Mouse (Mus musculus): ENCODE measurements around the gene Fscn2. TPM values are rescaled to one million over a fixed set of nuclear protein-coding genes. Genes with fewer than 3 reads are reported as not detected.

Gene Fscn2
- polyA plus RNA-seq, 2 experiments = not detected

DNA sequence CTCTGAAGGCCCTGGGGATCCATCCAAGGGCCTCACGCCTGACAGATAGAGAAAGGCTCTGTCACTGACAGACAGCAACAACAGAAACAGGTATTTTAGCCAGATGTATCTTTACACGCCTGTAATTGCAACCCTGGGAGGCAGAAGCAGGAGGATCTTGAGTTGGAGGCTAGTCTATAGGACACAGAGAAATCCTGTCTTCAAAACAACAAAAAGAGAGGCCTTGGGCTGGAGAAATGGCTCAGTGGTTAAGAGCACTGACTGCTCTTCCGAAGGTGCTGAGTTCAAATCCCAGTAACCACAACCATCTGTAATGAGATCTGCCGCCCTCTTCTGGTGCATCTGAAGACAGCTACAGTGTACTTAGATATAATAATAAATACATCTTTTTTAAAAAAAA lies 4.4 kb upstream of the Fscn2 start:
- 79% methylated on average over 4 of the region's 4 CpGs for WGBS (ENCODE audit: insufficient replicate concordance)
- H3K4me2 ChIP-seq (ENCODE audit: low read depth) = no peak overlapping the region
- H3K4me1 ChIP-seq (replicated peaks; ENCODE audit: control insufficient read depth in 2 of 2, insufficient read depth in 2 of 2, low read length in 1 of 2) = peaks cover 33 to 45% of the 10 kb centered on the region in 2 experiments
- H3K36me3 ChIP-seq (replicated peaks; ENCODE audit: control insufficient read depth, insufficient read depth, low read depth) = no peaks in the 10 kb centered on the region
- H3K9me3 ChIP-seq (ENCODE audit: control insufficient read depth, low read length) = no peaks in the 10 kb centered on the region
- DNase-seq (ENCODE audit: low read depth in 3 of 3, low spot score in 3 of 3) (no peak), ATAC-seq (ENCODE audit: insufficient read depth) (no peak)
- H3K27ac ChIP-seq = no peak overlapping the region
- no peaks in the 10 kb centered on the region for H3K27me3 ChIP-seq (ENCODE audit: control insufficient read depth, insufficient read depth, low read length)
- H3K4me3 ChIP-seq (ENCODE audit: insufficient read depth in 1 of 2, low read depth in 2 of 2, low read length in 2 of 2) = no peak overlapping the region
- TF ChIP-seq EP300 (IDR thresholded peaks at IDR 0.05; ENCODE audit: low read depth) (no peak), CTCF (IDR thresholded peaks at IDR 0.05; ENCODE audit: low read depth) (peak; percentile 32)
- H3K9ac ChIP-seq (replicated peaks) = no peak overlapping the region

DNA sequence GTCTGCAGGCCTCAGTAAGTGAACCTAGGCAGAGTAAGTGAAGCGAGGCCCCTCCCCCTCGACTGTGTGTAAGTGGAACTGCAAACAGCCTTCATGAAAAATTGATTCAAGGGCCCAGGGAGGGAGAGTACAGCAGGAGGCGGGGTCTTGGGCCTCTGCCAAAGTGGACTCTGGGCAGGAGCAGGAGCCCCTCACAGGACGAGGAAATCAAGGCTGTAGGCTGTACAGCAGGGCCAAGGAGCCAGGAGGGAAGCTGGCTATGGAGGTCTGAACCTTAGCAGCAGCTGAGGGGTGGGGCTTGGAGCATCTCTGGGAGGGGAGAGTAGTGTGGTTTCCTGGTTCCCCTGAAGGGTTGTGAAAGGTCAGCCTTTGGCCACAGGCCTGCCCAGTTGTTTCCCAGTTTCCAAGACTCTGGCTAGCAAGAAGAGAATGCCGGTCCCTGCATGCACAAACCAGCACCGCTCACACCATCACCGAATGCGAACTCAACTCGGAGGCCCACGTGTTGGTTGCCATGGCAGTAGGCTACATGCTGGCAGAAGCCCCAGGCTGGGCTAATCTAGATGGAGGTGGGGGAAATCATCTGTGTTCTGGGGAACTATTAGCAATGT lies 3.4 kb upstream of the Fscn2 start:
- H3K4me3 ChIP-seq (ENCODE audit: insufficient read depth in 1 of 2, low read depth in 2 of 2, low read length in 2 of 2) = no peak overlapping the region
- H3K27me3 ChIP-seq (ENCODE audit: control insufficient read depth, insufficient read depth, low read length) = no peaks in the 10 kb centered on the region
- 39% methylated on average over 10 of the region's 10 CpGs for WGBS (ENCODE audit: insufficient replicate concordance)
- peaks cover 32 to 41% of the 10 kb centered on the region in 2 experiments for H3K4me1 ChIP-seq (replicated peaks; ENCODE audit: control insufficient read depth in 2 of 2, insufficient read depth in 2 of 2, low read length in 1 of 2)
- no peak for ATAC-seq (ENCODE audit: insufficient read depth)
- no peak overlapping the region for H3K27ac ChIP-seq
- TF ChIP-seq CTCF (IDR thresholded peaks at IDR 0.05; ENCODE audit: low read depth) (no peak), EP300 (IDR thresholded peaks at IDR 0.05; ENCODE audit: low read depth) (no peak)
- no peaks in the 10 kb centered on the region for H3K9me3 ChIP-seq (ENCODE audit: control insufficient read depth, low read length)
- H3K4me2 ChIP-seq (ENCODE audit: low read depth) = no peak overlapping the region
- no peak overlapping the region for H3K9ac ChIP-seq (replicated peaks)
- no peaks in the 10 kb centered on the region for H3K36me3 ChIP-seq (replicated peaks; ENCODE audit: control insufficient read depth, insufficient read depth, low read depth)
- no peak for DNase-seq (ENCODE audit: low read depth in 3 of 3, low spot score in 3 of 3)

DNA sequence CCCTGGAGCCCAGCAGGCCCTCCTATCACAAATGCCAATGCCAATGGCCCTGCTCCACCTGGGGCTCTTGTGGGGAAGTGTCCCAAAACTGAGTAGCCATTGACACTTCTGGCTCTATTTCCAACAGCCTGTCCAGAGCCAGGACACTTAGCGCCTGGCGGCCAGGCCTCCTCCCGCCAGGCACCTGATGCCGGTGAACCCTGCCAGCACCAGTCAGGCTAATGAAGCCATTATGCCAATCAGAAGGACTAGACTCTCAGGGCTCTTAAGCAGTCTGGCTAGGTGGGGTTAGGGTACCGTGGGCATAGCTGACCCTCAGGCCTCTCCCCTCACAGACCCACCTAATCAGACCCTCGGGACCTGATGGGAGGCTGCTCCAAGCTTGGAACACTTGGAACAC lies 1.9 kb upstream of the Fscn2 start:
- ATAC-seq (ENCODE audit: insufficient read depth) (no peak), DNase-seq (ENCODE audit: low read depth in 3 of 3, low spot score in 3 of 3) (no peak)
- Histone ChIP-seq H3K4me2 (ENCODE audit: low read depth) (no peak overlapping the region), H3K9me3 (ENCODE audit: control insufficient read depth, low read length) (no peaks in the 10 kb centered on the region), H3K27ac (no peak overlapping the region), H3K4me3 (ENCODE audit: insufficient read depth in 1 of 2, low read depth in 2 of 2, low read length in 2 of 2) (no peak overlapping the region), H3K36me3 (replicated peaks; ENCODE audit: control insufficient read depth, insufficient read depth, low read depth) (no peaks in the 10 kb centered on the region), H3K27me3 (ENCODE audit: control insufficient read depth, insufficient read depth, low read length) (no peaks in the 10 kb centered on the region), H3K9ac (replicated peaks) (no peak overlapping the region), H3K4me1 (replicated peaks; ENCODE audit: control insufficient read depth in 2 of 2, insufficient read depth in 2 of 2, low read length in 1 of 2) (peaks cover 19 to 29% of the 10 kb centered on the region in 2 experiments)
- 79% methylated on average over 6 of the region's 6 CpGs for WGBS (ENCODE audit: insufficient replicate concordance)
- TF ChIP-seq CTCF (IDR thresholded peaks at IDR 0.05; ENCODE audit: low read depth) (no peak), EP300 (IDR thresholded peaks at IDR 0.05; ENCODE audit: low read depth) (no peak)

DNA sequence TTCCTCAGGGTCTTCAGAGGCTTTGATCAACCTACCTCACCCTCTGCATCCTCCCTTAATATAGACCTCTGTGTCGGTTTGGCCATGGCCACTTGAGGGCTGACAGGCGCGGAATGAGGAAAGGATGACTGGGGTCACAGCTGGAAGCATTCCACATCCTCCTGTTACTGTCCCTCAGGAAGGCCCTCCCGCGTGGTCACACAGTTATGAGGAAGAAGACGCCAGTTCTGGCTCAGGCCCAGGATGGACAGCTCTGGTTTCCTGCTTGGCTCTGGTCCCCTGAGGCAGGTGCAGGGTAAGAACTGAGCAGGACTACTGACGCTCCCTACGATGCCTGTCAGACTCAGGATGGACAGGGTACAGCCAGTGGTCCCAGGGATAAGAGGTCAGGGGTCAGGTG lies 1.3 kb upstream of the Fscn2 start:
- H3K4me1 ChIP-seq (replicated peaks; ENCODE audit: control insufficient read depth in 2 of 2, insufficient read depth in 2 of 2, low read length in 1 of 2) = peaks cover 12 to 22% of the 10 kb centered on the region in 2 experiments
- no peak overlapping the region for H3K4me2 ChIP-seq (ENCODE audit: low read depth)
- H3K4me3 ChIP-seq (ENCODE audit: insufficient read depth in 1 of 2, low read depth in 2 of 2, low read length in 2 of 2) = no peak overlapping the region
- no peak overlapping the region for H3K27ac ChIP-seq
- no peaks in the 10 kb centered on the region for H3K27me3 ChIP-seq (ENCODE audit: control insufficient read depth, insufficient read depth, low read length)
- H3K36me3 ChIP-seq (replicated peaks; ENCODE audit: control insufficient read depth, insufficient read depth, low read depth) = no peaks in the 10 kb centered on the region
- no peak overlapping the region for H3K9ac ChIP-seq (replicated peaks)
- DNase-seq (ENCODE audit: low read depth in 3 of 3, low spot score in 3 of 3) = no peak
- ATAC-seq (ENCODE audit: insufficient read depth) = no peak
- H3K9me3 ChIP-seq (ENCODE audit: control insufficient read depth, low read length) = no peaks in the 10 kb centered on the region
- WGBS (ENCODE audit: insufficient replicate concordance) = 48% methylated on average over 8 of the region's 8 CpGs
- TF ChIP-seq EP300 (IDR thresholded peaks at IDR 0.05; ENCODE audit: low read depth) = no peak
- no peak for TF ChIP-seq CTCF (IDR thresholded peaks at IDR 0.05; ENCODE audit: low read depth)

DNA sequence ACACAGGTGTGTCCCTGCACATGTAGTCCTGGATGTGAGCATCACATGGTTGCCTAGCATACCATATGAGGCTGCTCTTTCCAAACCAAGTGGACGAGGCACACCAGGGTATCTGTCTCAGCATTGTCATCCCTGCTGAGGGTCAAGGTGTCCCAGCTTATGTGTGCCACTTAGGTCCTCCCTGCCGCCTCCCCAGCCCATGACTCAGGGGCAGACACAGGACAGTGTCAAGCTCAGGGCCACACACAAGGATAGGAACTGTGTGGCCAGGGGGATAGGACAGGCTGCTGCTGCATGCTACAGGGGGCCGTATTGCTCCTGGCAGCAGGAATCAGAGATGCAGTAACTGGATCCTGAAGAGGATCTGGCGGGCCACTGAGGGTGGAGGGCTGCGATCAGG lies 579 bp upstream of the Fscn2 start:
- Histone ChIP-seq H3K36me3 (replicated peaks; ENCODE audit: control insufficient read depth, insufficient read depth, low read depth) (no peaks in the 10 kb centered on the region), H3K4me2 (ENCODE audit: low read depth) (no peak overlapping the region), H3K27ac (no peak overlapping the region), H3K9me3 (ENCODE audit: control insufficient read depth, low read length) (no peaks in the 10 kb centered on the region), H3K9ac (replicated peaks) (no peak overlapping the region), H3K27me3 (ENCODE audit: control insufficient read depth, insufficient read depth, low read length) (no peaks in the 10 kb centered on the region), H3K4me1 (replicated peaks; ENCODE audit: control insufficient read depth in 2 of 2, insufficient read depth in 2 of 2, low read length in 1 of 2) (peaks cover 7 to 15% of the 10 kb centered on the region in 2 experiments), H3K4me3 (ENCODE audit: insufficient read depth in 1 of 2, low read depth in 2 of 2, low read length in 2 of 2) (no peak overlapping the region)
- TF ChIP-seq CTCF (IDR thresholded peaks at IDR 0.05; ENCODE audit: low read depth) (no peak), EP300 (IDR thresholded peaks at IDR 0.05; ENCODE audit: low read depth) (no peak)
- no peak for ATAC-seq (ENCODE audit: insufficient read depth)
- DNase-seq (ENCODE audit: low read depth in 3 of 3, low spot score in 3 of 3) = no peak
- WGBS (ENCODE audit: insufficient replicate concordance) = 65% methylated on average over 5 of the region's 5 CpGs

Data from liver, embryonic 14.5 days (tissue).